Mouse (Mus musculus) lung, postnatal 0 days (tissue): Measurements from ENCODE around the gene Ahnak.

Source experiments
- CTCF ChIP-seq: IDR thresholded peaks from 2 replicates; pipeline ENCODE4 v1.5.1; 2016; ENCODE audit warnings: antibody characterized with exemption, mild to moderate bottlenecking
- EP300 ChIP-seq: IDR thresholded peaks from 2 replicates; pipeline ENCODE4 v1.6.1; 2016; ENCODE audit warnings: antibody characterized with exemption, mild to moderate bottlenecking, control low read depth

DNA sequence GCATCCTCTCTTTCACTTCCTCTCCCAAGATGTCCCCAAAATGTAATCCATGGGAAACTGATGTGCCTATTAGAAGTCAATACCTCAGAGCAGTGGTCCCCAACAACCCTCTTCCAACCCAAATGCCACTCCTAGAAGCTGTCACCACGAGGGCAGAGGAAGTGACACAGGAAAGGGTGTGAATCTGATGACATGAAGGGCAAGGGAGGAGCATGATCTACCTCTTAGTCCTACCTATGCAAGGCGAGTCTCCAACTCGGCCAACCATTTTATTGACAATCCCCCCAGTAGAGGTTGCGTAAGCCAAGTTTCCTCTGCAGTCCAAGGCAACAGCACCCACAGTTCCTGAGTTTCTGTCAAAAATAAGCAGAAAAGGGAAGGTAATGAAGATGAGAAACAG is 127.2 kb downstream of the Ahnak start:
- no peak for TF ChIP-seq CTCF
- TF ChIP-seq EP300: no peak
